Mouse (Mus musculus) limb, embryonic 15.5 days (tissue): ENCODE data around the gene Fras1. TPM values are rescaled to one million over a fixed set of nuclear protein-coding genes. Genes with fewer than 3 reads are reported as not detected.

Source experiments
- ATAC-seq: fragments of 200-750 bp; cut with Nextera tagmentation; 2 replicates; pipeline ENCODE4 v1.8.0; 2017; ENCODE audit warnings: low read depth, moderate TSS enrichment; ENCODE audit not compliant: insufficient number of reproducible peaks, low FRiP score, low TSS enrichment
- H3K27ac ChIP-seq: fragments of 300-500 bp; sonication (generic); 2 replicates; pipeline ENCODE4 v1.5.1; 2015; ENCODE audit warnings: moderate library complexity, mild to moderate bottlenecking, inconsistent platforms
- H3K27me3 ChIP-seq: fragments of 300-500 bp; sonication (generic); 2 replicates; pipeline ENCODE4 v1.6.1; 2015; ENCODE audit warnings: inconsistent platforms
- H3K36me3 ChIP-seq: fragments of 300-500 bp; sonication (generic); 2 replicates; pipeline ENCODE4 v1.6.1; 2015; ENCODE audit warnings: inconsistent platforms
- H3K4me1 ChIP-seq: fragments of 300-500 bp; sonication (generic); 2 replicates; pipeline ENCODE4 v1.6.1; 2015; ENCODE audit warnings: inconsistent platforms
- H3K4me2 ChIP-seq: fragments of 300-500 bp; sonication (generic); 2 replicates; pipeline ENCODE4 v1.6.1; 2015; ENCODE audit warnings: mild to moderate bottlenecking, inconsistent platforms
- H3K4me3 ChIP-seq: fragments of 300-500 bp; sonication (generic); 2 replicates; pipeline ENCODE4 v1.5.1; 2015; ENCODE audit warnings: mild to moderate bottlenecking, inconsistent platforms
- H3K9ac ChIP-seq: fragments of 300-500 bp; sonication (generic); 2 replicates; pipeline ENCODE4 v1.6.1; 2015; ENCODE audit warnings: inconsistent platforms
- H3K9me3 ChIP-seq: fragments of 300-500 bp; sonication (generic); 2 replicates; pipeline ENCODE4 v1.6.1; 2016; ENCODE audit warnings: inconsistent platforms
- WGBS: fragments of 180-500 bp; shearing (Covaris S2); methylation state at CpG from one replicate; pipeline ENCODE4 v1.1.7; 2015; 5-methylcytosine and 5-hydroxymethylcytosine counted together
- polyA plus RNA-seq: library from polyadenylated mRNA; unstranded; fragments of >200 nt; fragmentation: Nextera tagmentation; extraction: Ambion mirVana; gene quantifications from 2 replicates; pipeline ENCODE4 v1.2.1, GENCODE M21; 2015

Gene Fras1
- polyA plus RNA-seq, 1 experiment from 2014 or later: 21.2 TPM

- ATAC-seq: no peak
- Histone ChIP-seq H3K4me3 (no peak overlapping the region), H3K27me3 (no peaks in the 10 kb centered on the region), H3K9me3 (no peaks in the 10 kb centered on the region), H3K4me1 (no peaks in the 10 kb centered on the region; the same call in 1 of the 2 replicates), H3K9ac (no peak overlapping the region), H3K36me3 (peaks cover 10% of the 10 kb centered on the region), H3K27ac (no peak overlapping the region), H3K4me2 (no peak overlapping the region)
- 67% methylated on average over 14 of the region's 14 CpGs for WGBS
These were observed 409.9 kb downstream of the Fras1 start for GRCm38 (mm10) chr5:96783506-96784288.

- Histone ChIP-seq H3K4me1 (no peaks in the 10 kb centered on the region; the same call in 1 of the 2 replicates), H3K9ac (no peak overlapping the region), H3K36me3 (peaks cover 8% of the 10 kb centered on the region), H3K4me3 (no peak overlapping the region), H3K9me3 (no peaks in the 10 kb centered on the region), H3K27ac (no peak overlapping the region), H3K27me3 (no peaks in the 10 kb centered on the region), H3K4me2 (no peak overlapping the region)
- no peak for ATAC-seq
- 81% methylated on average over 5 of the region's 5 CpGs for WGBS
These were observed 411.3 kb downstream of the Fras1 start for GRCm38 (mm10) chr5:96785096-96785495.

GRCm38 (mm10) chr5:96792422-96792821, 418.7 kb downstream of the Fras1 start:
- Histone ChIP-seq H3K4me1 (peaks cover 7% of the 10 kb centered on the region; the same call in 1 of the 2 replicates), H3K9ac (no peak overlapping the region), H3K27ac (no peak overlapping the region), H3K4me3 (no peak overlapping the region), H3K36me3 (no peaks in the 10 kb centered on the region), H3K4me2 (no peak overlapping the region), H3K27me3 (no peaks in the 10 kb centered on the region), H3K9me3 (no peaks in the 10 kb centered on the region)
- WGBS: 62% methylated on average over 9 of the region's 9 CpGs
- no peak for ATAC-seq

- ATAC-seq: peak; percentile 48; the same call in 1 of the 2 replicates
- H3K9ac ChIP-seq: peak within 1 kb of the TSS; percentile 47; the same call in 1 of the 2 replicates
- no peaks in the 10 kb centered on the region for H3K9me3 ChIP-seq
- H3K4me3 ChIP-seq: peak within 1 kb of the TSS; percentile 48
- whole genome bisulfite sequencing: 7% methylated on average over 25 of the region's 26 CpGs
- peak within 1 kb of the TSS; percentile 87 for H3K4me2 ChIP-seq
- H3K27me3 ChIP-seq: no peaks in the 10 kb centered on the region
- no peaks in the 10 kb centered on the region for H3K36me3 ChIP-seq
- peaks cover 7% of the 10 kb centered on the region; the same call in 1 of the 2 replicates for H3K4me1 ChIP-seq
- H3K27ac ChIP-seq: no peak within 1 kb of the TSS
These were observed 419.4 kb downstream of the Fras1 start, which contains the start of gene Anxa3 for GRCm38 (mm10) chr5:96792936-96793718. Gene Anxa3, plus strand, starts transcription at chr5:96793339.

- H3K36me3 ChIP-seq: no peaks in the 10 kb centered on the region
- no peak overlapping the region for H3K9ac ChIP-seq
- no peak overlapping the region for H3K27ac ChIP-seq
- H3K4me2 ChIP-seq: peak overlapping the region; percentile 87
- ATAC-seq: no peak
- no peaks in the 10 kb centered on the region for H3K27me3 ChIP-seq
- H3K4me1 ChIP-seq: peaks cover 7% of the 10 kb centered on the region; the same call in 1 of the 2 replicates
- H3K9me3 ChIP-seq: no peaks in the 10 kb centered on the region
- peak overlapping the region; percentile 48 for H3K4me3 ChIP-seq
- 33% methylated on average over 10 of the region's 10 CpGs for WGBS
These were observed 420.3 kb downstream of the Fras1 start for GRCm38 (mm10) chr5:96793953-96794635.

- Histone ChIP-seq H3K4me2 (no peak overlapping the region), H3K36me3 (no peaks in the 10 kb centered on the region), H3K9ac (no peak overlapping the region), H3K27ac (no peak overlapping the region), H3K4me3 (no peak overlapping the region), H3K4me1 (peaks cover 7% of the 10 kb centered on the region; the same call in 1 of the 2 replicates), H3K27me3 (no peaks in the 10 kb centered on the region), H3K9me3 (no peaks in the 10 kb centered on the region)
- WGBS: 70% methylated on average over 1 of the region's 1 CpGs
- ATAC-seq: no peak
These were observed 422.0 kb downstream of the Fras1 start for GRCm38 (mm10) chr5:96795752-96796151.

GRCm38 (mm10) chr5:96797465-96797864, 423.7 kb downstream of the Fras1 start:
- no peaks in the 10 kb centered on the region for H3K27me3 ChIP-seq
- peaks cover 18% of the 10 kb centered on the region for H3K4me1 ChIP-seq

GRCm38 (mm10) chr5:96799165-96799564, 425.4 kb downstream of the Fras1 start:
- WGBS: 86% methylated on average over 9 of the region's 9 CpGs
- Histone ChIP-seq H3K36me3 (no peaks in the 10 kb centered on the region), H3K4me1 (peaks cover 19% of the 10 kb centered on the region), H3K9ac (no peak overlapping the region), H3K9me3 (no peaks in the 10 kb centered on the region), H3K4me3 (no peak overlapping the region), H3K4me2 (no peak overlapping the region), H3K27me3 (no peaks in the 10 kb centered on the region), H3K27ac (no peak overlapping the region)
- no peak for ATAC-seq

More at GRCm38 (mm10) chr5:96797465-96797864, 423.7 kb downstream of the Fras1 start:
- no peaks in the 10 kb centered on the region for H3K9me3 ChIP-seq
- no peaks in the 10 kb centered on the region for H3K36me3 ChIP-seq
- no peak overlapping the region for H3K4me3 ChIP-seq
- WGBS: 90% methylated on average over 6 of the region's 6 CpGs
- H3K9ac ChIP-seq: no peak overlapping the region
- no peak overlapping the region for H3K27ac ChIP-seq
- no peak for ATAC-seq
- H3K4me2 ChIP-seq: no peak overlapping the region

GRCm38 (mm10) chr5:96799969-96800368, 426.2 kb downstream of the Fras1 start:
- no peak overlapping the region for H3K4me2 ChIP-seq
- H3K36me3 ChIP-seq: no peaks in the 10 kb centered on the region
- ATAC-seq: no peak
- no peak overlapping the region for H3K4me3 ChIP-seq
- no peak overlapping the region for H3K9ac ChIP-seq
- no peak overlapping the region for H3K27ac ChIP-seq
- peaks cover 17% of the 10 kb centered on the region for H3K4me1 ChIP-seq
- 86% methylated on average over 9 of the region's 9 CpGs for WGBS
- no peaks in the 10 kb centered on the region for H3K27me3 ChIP-seq
- H3K9me3 ChIP-seq: no peaks in the 10 kb centered on the region

- Histone ChIP-seq H3K27me3 (no peaks in the 10 kb centered on the region), H3K27ac (0 out of 2 replicates have a peak overlapping the region, but pooled peaks have one; percentile 47), H3K9ac (no peak overlapping the region), H3K36me3 (no peaks in the 10 kb centered on the region), H3K4me1 (peaks cover 17% of the 10 kb centered on the region), H3K9me3 (no peaks in the 10 kb centered on the region), H3K4me3 (no peak overlapping the region), H3K4me2 (no peak overlapping the region)
- WGBS: 9% methylated on average over 7 of the region's 7 CpGs
- ATAC-seq: no peak
These were observed 428.4 kb downstream of the Fras1 start for GRCm38 (mm10) chr5:96802185-96802584.

- H3K9me3 ChIP-seq: no peaks in the 10 kb centered on the region
- no peak for ATAC-seq
- peaks cover 17% of the 10 kb centered on the region for H3K4me1 ChIP-seq
- no peak overlapping the region for H3K9ac ChIP-seq
- peak overlapping the region; percentile 29; the same call in 1 of the 2 replicates for H3K27ac ChIP-seq
- H3K36me3 ChIP-seq: no peaks in the 10 kb centered on the region
- WGBS: 24% methylated on average over 3 of the region's 3 CpGs
- no peaks in the 10 kb centered on the region for H3K27me3 ChIP-seq
- no peak overlapping the region for H3K4me3 ChIP-seq
- no peak overlapping the region for H3K4me2 ChIP-seq
These were observed 429.3 kb downstream of the Fras1 start for GRCm38 (mm10) chr5:96803091-96803490.
